Comparison of ENCODE assay signal across 13 mouse cellular contexts in genomic region chr9:116912493-116912847, GRCm38 (mm10).
DNase-seq lines count a peak whose midpoint lies in the region; ATAC-seq and TF ChIP-seq lines count a peak whose summit lies in the region.
"Had no signal": no experiment of that assay in that cellular context is flagged by ENCODE, and none has a peak within 500 bp of the region (broad histone marks: within the 10 kb centered on the region; RNA-seq: fewer than 3 reads in every experiment).

No protein-coding gene starts in this region.

- H3K4me1 ChIP-seq in hindbrain, embryonic 13.5 days (replicated peaks) = peaks cover 9% of the 10 kb centered on the region
- H3K4me1 ChIP-seq in hindbrain, embryonic 11.5 days (replicated peaks; ENCODE audit: control insufficient read depth, insufficient read depth, low read length) = no peaks in the 10 kb centered on the region
- peaks cover 15% of the 10 kb centered on the region for H3K4me1 ChIP-seq in midbrain, embryonic 15.5 days
- H3K4me1 ChIP-seq in midbrain, embryonic 13.5 days (replicated peaks) = peaks cover 15% of the 10 kb centered on the region
- peaks cover 4% of the 10 kb centered on the region for H3K4me1 ChIP-seq in embryonic fibroblast, embryonic 13.5 days (ENCODE audit: control insufficient read depth, insufficient read depth, low read length)
- no peaks in the 10 kb centered on the region for H3K4me1 ChIP-seq in intestine, postnatal 0 days (replicated peaks; ENCODE audit: control insufficient read depth, insufficient read depth, low read length)

- DNase-seq in hindbrain, embryonic 11.5 days (ENCODE audit: low spot score) = no peak
- DNase-seq in retina, postnatal 1 day = peak; percentile 16
- DNase-seq in layer of hippocampus, postnatal 25 days (ENCODE audit: extremely low spot score in 1 of 2, low spot score in 1 of 2) = no peak
- DNase-seq: adrenal gland, adult 2 months; cerebellum, postnatal 25 days; kidney, adult 8-10 months; lung, adult 2 months had no signal

- no peak for ATAC-seq in hindbrain, embryonic 13.5 days (ENCODE audit: low FRiP score)
- ATAC-seq in hindbrain, embryonic 11.5 days (ENCODE audit: low FRiP score) = no peak
- no peak for ATAC-seq in midbrain, embryonic 15.5 days (replicated peaks)
- no peak for ATAC-seq in midbrain, embryonic 13.5 days
- ATAC-seq in intestine, postnatal 0 days = no peak
- ATAC-seq: CD4-positive, CD25-positive, alpha-beta regulatory T cell, adult 4 months had no signal

- no peak for TF ChIP-seq CTCF in embryonic fibroblast, embryonic 13.5 days (IDR thresholded peaks at IDR 0.05; ENCODE audit: borderline replicate concordance, insufficient read depth, low read length)
- no peak for TF ChIP-seq CTCF in intestine, postnatal 0 days (IDR thresholded peaks at IDR 0.05; ENCODE audit: low read depth)

- no peak overlapping the region for H3K4me3 ChIP-seq in hindbrain, embryonic 13.5 days
- H3K4me3 ChIP-seq in hindbrain, embryonic 11.5 days (ENCODE audit: low read depth, low read length) = no peak overlapping the region
- no peak overlapping the region for H3K4me3 ChIP-seq in midbrain, embryonic 15.5 days
- H3K4me3 ChIP-seq in midbrain, embryonic 13.5 days (replicated peaks) = no peak overlapping the region
- no peak overlapping the region for H3K4me3 ChIP-seq in embryonic fibroblast, embryonic 13.5 days (ENCODE audit: insufficient read depth, low read length)
- no peak overlapping the region for H3K4me3 ChIP-seq in intestine, postnatal 0 days (ENCODE audit: low read depth, low read length)

- 32% methylated on average over 3 of the region's 3 CpGs for WGBS in hindbrain, embryonic 13.5 days
- WGBS in hindbrain, embryonic 11.5 days = 30% methylated on average over 3 of the region's 3 CpGs
- WGBS in midbrain, embryonic 15.5 days = 31% methylated on average over 3 of the region's 3 CpGs
- WGBS in midbrain, embryonic 13.5 days = 29% methylated on average over 3 of the region's 3 CpGs
- WGBS in intestine, postnatal 0 days = 42% methylated on average over 3 of the region's 3 CpGs

- H3K9me3 ChIP-seq in hindbrain, embryonic 13.5 days = no peaks in the 10 kb centered on the region
- H3K9me3 ChIP-seq in hindbrain, embryonic 11.5 days (ENCODE audit: control insufficient read depth, low read length) = no peaks in the 10 kb centered on the region
- H3K9me3 ChIP-seq in midbrain, embryonic 15.5 days = no peaks in the 10 kb centered on the region
- no peaks in the 10 kb centered on the region for H3K9me3 ChIP-seq in midbrain, embryonic 13.5 days
- H3K9me3 ChIP-seq in intestine, postnatal 0 days (ENCODE audit: control insufficient read depth) = no peaks in the 10 kb centered on the region

- H3K27me3 ChIP-seq in hindbrain, embryonic 13.5 days = peaks cover 54% of the 10 kb centered on the region
- H3K27me3 ChIP-seq in hindbrain, embryonic 11.5 days (ENCODE audit: control insufficient read depth, insufficient read depth, low read length) = peaks cover 25% of the 10 kb centered on the region
- H3K27me3 ChIP-seq in midbrain, embryonic 15.5 days (replicated peaks) = no peaks in the 10 kb centered on the region
- H3K27me3 ChIP-seq in midbrain, embryonic 13.5 days = peaks cover 38% of the 10 kb centered on the region
- H3K27me3 ChIP-seq in intestine, postnatal 0 days (replicated peaks; ENCODE audit: control insufficient read depth, insufficient read depth, low read length) = no peaks in the 10 kb centered on the region

- no peaks in the 10 kb centered on the region for H3K36me3 ChIP-seq in hindbrain, embryonic 13.5 days
- no peaks in the 10 kb centered on the region for H3K36me3 ChIP-seq in hindbrain, embryonic 11.5 days (ENCODE audit: control insufficient read depth, insufficient read depth, low read length)
- no peaks in the 10 kb centered on the region for H3K36me3 ChIP-seq in midbrain, embryonic 15.5 days (replicated peaks)
- no peaks in the 10 kb centered on the region for H3K36me3 ChIP-seq in midbrain, embryonic 13.5 days
- H3K36me3 ChIP-seq in intestine, postnatal 0 days (ENCODE audit: control insufficient read depth, insufficient read depth) = no peaks in the 10 kb centered on the region

- no peak overlapping the region for H3K4me2 ChIP-seq in hindbrain, embryonic 13.5 days
- no peak overlapping the region for H3K4me2 ChIP-seq in hindbrain, embryonic 11.5 days (replicated peaks; ENCODE audit: low read depth, low read length)
- H3K4me2 ChIP-seq in midbrain, embryonic 15.5 days = no peak overlapping the region
- H3K4me2 ChIP-seq in midbrain, embryonic 13.5 days (replicated peaks) = no peak overlapping the region
- H3K4me2 ChIP-seq in intestine, postnatal 0 days (replicated peaks; ENCODE audit: low read depth) = no peak overlapping the region

- no peak for TF ChIP-seq POLR2A in embryonic fibroblast, embryonic 13.5 days (IDR thresholded peaks at IDR 0.05; ENCODE audit: low read depth, low read length)

- peak overlapping the region; percentile 55 for H3K27ac ChIP-seq in hindbrain, embryonic 13.5 days
- no peak overlapping the region for H3K27ac ChIP-seq in hindbrain, embryonic 11.5 days (ENCODE audit: low read depth, low read length)
- H3K27ac ChIP-seq in midbrain, embryonic 15.5 days = 0 out of 2 replicates have a peak overlapping the region, but pooled peaks have one; percentile 40
- no peak overlapping the region; the same call in 1 of the 2 replicates for H3K27ac ChIP-seq in midbrain, embryonic 13.5 days
- H3K27ac ChIP-seq in embryonic fibroblast, embryonic 13.5 days (ENCODE audit: insufficient read depth, low read length) = 0 out of 2 replicates have a peak overlapping the region, but pooled peaks have one; percentile 54
- no peak overlapping the region for H3K27ac ChIP-seq in intestine, postnatal 0 days (ENCODE audit: low read depth, low read length)

- no peak overlapping the region for H3K9ac ChIP-seq in hindbrain, embryonic 13.5 days
- H3K9ac ChIP-seq in hindbrain, embryonic 11.5 days (ENCODE audit: low read depth, low read length) = no peak overlapping the region
- no peak overlapping the region for H3K9ac ChIP-seq in midbrain, embryonic 15.5 days
- H3K9ac ChIP-seq in midbrain, embryonic 13.5 days (replicated peaks) = no peak overlapping the region
- no peak overlapping the region for H3K9ac ChIP-seq in intestine, postnatal 0 days (ENCODE audit: low read depth, low read length)

Comparison
In these comparisons a context has a peak if more than half of its experiments do, and no peak if none do; other contexts are left out.
1. H3K27ac ChIP-seq: peak in hindbrain, embryonic 13.5 days (single experiment), midbrain, embryonic 15.5 days (single experiment) and embryonic fibroblast, embryonic 13.5 days (single experiment); none in hindbrain, embryonic 11.5 days (single experiment), midbrain, embryonic 13.5 days (single experiment) and intestine, postnatal 0 days (single experiment).